Mouse (Mus musculus): ENCODE measurements around the gene Pax6.

GRCm38 (mm10) chr2:105676909-105677433 lies 8.3 kb downstream of the Pax6 start:
- TF ChIP-seq CTCF (IDR thresholded peaks at IDR 0.05; ENCODE audit: low read depth, low read length) = no peak
- no peak for TF ChIP-seq TAL1 (conservative IDR thresholded peaks at IDR 0.05; ENCODE audit: low read depth, low read length)

Data from G1E (cell line).